Mouse (Mus musculus): Measurements from ENCODE around the gene Syk. TPM values are rescaled to one million over a fixed set of nuclear protein-coding genes. Genes with fewer than 3 reads are reported as not detected.

The Syk gene
- polyA plus RNA-seq, 1 experiment from 2014 or later = 1.8 TPM

- H3K9ac ChIP-seq = no peak overlapping the region
- H3K4me2 ChIP-seq = no peak overlapping the region
- no peak overlapping the region for H3K4me3 ChIP-seq
- peaks cover 2% of the 10 kb centered on the region for H3K27me3 ChIP-seq
- H3K9me3 ChIP-seq = no peaks in the 10 kb centered on the region
- H3K27ac ChIP-seq = no peak overlapping the region
- no peaks in the 10 kb centered on the region for H3K36me3 ChIP-seq
- WGBS = 83% methylated on average over 11 of the region's 11 CpGs
- peaks cover 13% of the 10 kb centered on the region; the same call in 1 of the 2 replicates for H3K4me1 ChIP-seq (replicated peaks)
- ATAC-seq (ENCODE audit: low FRiP score) = no peak
These were observed 11.2 kb upstream of the Syk start for GRCm38 (mm10) chr13:52571591-52572384.

- WGBS = 82% methylated on average over 9 of the region's 9 CpGs
- Histone ChIP-seq H3K9me3 (no peaks in the 10 kb centered on the region), H3K4me1 (replicated peaks) (peaks cover 13% of the 10 kb centered on the region; the same call in 1 of the 2 replicates), H3K27ac (no peak overlapping the region), H3K4me2 (no peak overlapping the region), H3K36me3 (no peaks in the 10 kb centered on the region), H3K27me3 (no peaks in the 10 kb centered on the region; the same call in 1 of the 2 replicates), H3K4me3 (no peak overlapping the region), H3K9ac (no peak overlapping the region)
- ATAC-seq (ENCODE audit: low FRiP score) = no peak
These were observed 10.2 kb upstream of the Syk start for GRCm38 (mm10) chr13:52572451-52573446.

GRCm38 (mm10) chr13:52574311-52574710, 8.7 kb upstream of the Syk start:
- WGBS = 89% methylated on average over 2 of the region's 2 CpGs
- H3K36me3 ChIP-seq = no peaks in the 10 kb centered on the region
- no peak overlapping the region for H3K4me2 ChIP-seq
- H3K4me1 ChIP-seq (replicated peaks) = peaks cover 4% of the 10 kb centered on the region
- H3K4me3 ChIP-seq = no peak overlapping the region
- no peaks in the 10 kb centered on the region for H3K9me3 ChIP-seq
- no peak overlapping the region for H3K9ac ChIP-seq
- ATAC-seq (ENCODE audit: low FRiP score) = no peak
- no peak overlapping the region for H3K27ac ChIP-seq
- H3K27me3 ChIP-seq = no peaks in the 10 kb centered on the region; the same call in 1 of the 2 replicates

- H3K4me1 ChIP-seq (replicated peaks) = no peaks in the 10 kb centered on the region; the same call in 1 of the 2 replicates
These were observed 7.5 kb upstream of the Syk start for GRCm38 (mm10) chr13:52575483-52575882.

GRCm38 (mm10) chr13:52576021-52576614, 6.9 kb upstream of the Syk start:
- Histone ChIP-seq H3K4me1 (replicated peaks) (no peaks in the 10 kb centered on the region; the same call in 1 of the 2 replicates), H3K36me3 (no peaks in the 10 kb centered on the region), H3K4me3 (no peak overlapping the region), H3K4me2 (no peak overlapping the region), H3K27me3 (no peaks in the 10 kb centered on the region; the same call in 1 of the 2 replicates), H3K27ac (no peak overlapping the region), H3K9me3 (no peaks in the 10 kb centered on the region), H3K9ac (no peak overlapping the region)
- 66% methylated on average over 7 of the region's 7 CpGs for WGBS
- no peak for ATAC-seq (ENCODE audit: low FRiP score)

More at GRCm38 (mm10) chr13:52575483-52575882, 7.5 kb upstream of the Syk start:
- WGBS = 86% methylated on average over 6 of the region's 6 CpGs
- no peaks in the 10 kb centered on the region; the same call in 1 of the 2 replicates for H3K27me3 ChIP-seq
- no peak overlapping the region for H3K9ac ChIP-seq
- H3K4me3 ChIP-seq = no peak overlapping the region
- no peak overlapping the region for H3K4me2 ChIP-seq
- no peak for ATAC-seq (ENCODE audit: low FRiP score)
- no peak overlapping the region for H3K27ac ChIP-seq
- H3K36me3 ChIP-seq = no peaks in the 10 kb centered on the region
- H3K9me3 ChIP-seq = no peaks in the 10 kb centered on the region

GRCm38 (mm10) chr13:52576841-52577240, 6.1 kb upstream of the Syk start:
- Histone ChIP-seq H3K4me3 (no peak overlapping the region), H3K36me3 (no peaks in the 10 kb centered on the region), H3K27ac (no peak overlapping the region), H3K9me3 (no peaks in the 10 kb centered on the region), H3K9ac (no peak overlapping the region), H3K4me2 (no peak overlapping the region), H3K4me1 (replicated peaks) (no peaks in the 10 kb centered on the region; the same call in 1 of the 2 replicates), H3K27me3 (peaks cover 2% of the 10 kb centered on the region; the same call in 1 of the 2 replicates)
- no peak for ATAC-seq (ENCODE audit: low FRiP score)
- 59% methylated on average over 10 of the region's 10 CpGs for WGBS

GRCm38 (mm10) chr13:52577326-52577920, 5.5 kb upstream of the Syk start:
- ATAC-seq (ENCODE audit: low FRiP score) = no peak
- no peak overlapping the region for H3K4me3 ChIP-seq
- H3K27ac ChIP-seq = no peak overlapping the region
- peaks cover 6% of the 10 kb centered on the region for H3K27me3 ChIP-seq
- no peaks in the 10 kb centered on the region for H3K9me3 ChIP-seq
- no peaks in the 10 kb centered on the region; the same call in 1 of the 2 replicates for H3K4me1 ChIP-seq (replicated peaks)
- 80% methylated on average over 3 of the region's 3 CpGs for WGBS
- H3K4me2 ChIP-seq = no peak overlapping the region
- H3K36me3 ChIP-seq = no peaks in the 10 kb centered on the region
- H3K9ac ChIP-seq = no peak overlapping the region

GRCm38 (mm10) chr13:52577939-52578338, 5.0 kb upstream of the Syk start:
- no peak overlapping the region for H3K9ac ChIP-seq
- H3K4me3 ChIP-seq = no peak overlapping the region
- H3K27ac ChIP-seq = no peak overlapping the region
- peaks cover 11% of the 10 kb centered on the region for H3K27me3 ChIP-seq
- no peaks in the 10 kb centered on the region for H3K36me3 ChIP-seq
- peaks cover 3% of the 10 kb centered on the region for H3K4me1 ChIP-seq (replicated peaks)
- no peak for ATAC-seq (ENCODE audit: low FRiP score)
- no peak overlapping the region for H3K4me2 ChIP-seq
- 34% methylated on average over 4 of the region's 4 CpGs for WGBS
- no peaks in the 10 kb centered on the region for H3K9me3 ChIP-seq

GRCm38 (mm10) chr13:52578776-52579175, 4.2 kb upstream of the Syk start:
- Histone ChIP-seq H3K4me2 (no peak overlapping the region), H3K9ac (no peak overlapping the region), H3K4me3 (no peak overlapping the region), H3K27me3 (peaks cover 19% of the 10 kb centered on the region), H3K4me1 (replicated peaks) (peaks cover 9% of the 10 kb centered on the region), H3K36me3 (no peaks in the 10 kb centered on the region), H3K27ac (no peak overlapping the region), H3K9me3 (no peaks in the 10 kb centered on the region)
- 72% methylated on average over 2 of the region's 2 CpGs for WGBS
- ATAC-seq (ENCODE audit: low FRiP score) = no peak

- WGBS = 22% methylated on average over 9 of the region's 9 CpGs
- Histone ChIP-seq H3K9me3 (no peaks in the 10 kb centered on the region), H3K9ac (peak overlapping the region; percentile 71; the same call in 1 of the 2 replicates), H3K36me3 (no peaks in the 10 kb centered on the region), H3K27me3 (peaks cover 28% of the 10 kb centered on the region), H3K27ac (no peak overlapping the region), H3K4me3 (peak overlapping the region; percentile 57), H3K4me1 (replicated peaks) (peaks cover 9% of the 10 kb centered on the region), H3K4me2 (peak overlapping the region; percentile 96)
- no peak for ATAC-seq (ENCODE audit: low FRiP score)
These were observed 481 bp upstream of the Syk start for GRCm38 (mm10) chr13:52582506-52582877.

GRCm38 (mm10) chr13:52583943-52584562, 1.1 kb downstream of the Syk start:
- H3K27me3 ChIP-seq = peaks cover 28% of the 10 kb centered on the region
- H3K4me2 ChIP-seq = peak overlapping the region; percentile 96
- WGBS = 26% methylated on average over 13 of the region's 13 CpGs
- H3K9me3 ChIP-seq = no peaks in the 10 kb centered on the region
- no peak overlapping the region for H3K9ac ChIP-seq
- peaks cover 9% of the 10 kb centered on the region for H3K4me1 ChIP-seq (replicated peaks)
- H3K27ac ChIP-seq = no peak overlapping the region
- H3K4me3 ChIP-seq = peak overlapping the region; percentile 57; the same call in 1 of the 2 replicates
- no peak for ATAC-seq (ENCODE audit: low FRiP score)
- H3K36me3 ChIP-seq = no peaks in the 10 kb centered on the region
